Mouse (Mus musculus) ES-E14 (cell line): Measurements from ENCODE around the gene Sh3tc1. TPM values are rescaled to one million over a fixed set of nuclear protein-coding genes. Genes with fewer than 3 reads are reported as not detected.

Experiments
- DNase-seq: peaks from one replicate; pipeline ENCODE4 v3.0.0-alpha.2; 2013; ENCODE audit warnings: low read depth, low spot score
- H3K27ac ChIP-seq: 2 replicates; pipeline ENCODE4 v1.5.1; 2012; ENCODE audit warnings: low read depth, mild to moderate bottlenecking, low read length, moderate library complexity, mixed read lengths; ENCODE audit not compliant: poor library complexity, insufficient read depth, severe bottlenecking
- H3K36me3 ChIP-seq: 2 replicates; pipeline ENCODE4 v1.6.1; 2012; ENCODE audit warnings: mild to moderate bottlenecking, low read length, moderate library complexity, mixed read lengths; ENCODE audit not compliant: control insufficient read depth, poor library complexity, insufficient read depth, severe bottlenecking
- H3K4me1 ChIP-seq, 2 experiments: fragments of 150-350 bp in 1 of 2; sonication (generic) in 1 of 2; 2 replicates each; pipeline ENCODE4 v1.6.1; 2012; ENCODE audit warnings: low read length in 2 of 2, mild to moderate bottlenecking in 1 of 2, mixed read lengths in 1 of 2; ENCODE audit not compliant: control insufficient read depth in 2 of 2, insufficient read depth in 2 of 2, poor library complexity in 1 of 2
- H3K4me3 ChIP-seq, 2 experiments: fragments of 150-350 bp in 1 of 2; sonication (generic) in 1 of 2; 2 replicates each; pipeline ENCODE4 v1.5.1; 2012; ENCODE audit warnings: low read length in 2 of 2, low read depth in 1 of 2, mild to moderate bottlenecking in 1 of 2, mixed read lengths in 1 of 2; ENCODE audit not compliant: insufficient read depth in 1 of 2, poor library complexity in 1 of 2, severe bottlenecking in 1 of 2
- H3K9ac ChIP-seq: 2 replicates; pipeline ENCODE4 v1.6.1; 2012; ENCODE audit warnings: low read depth, mild to moderate bottlenecking, low read length, mixed read lengths; ENCODE audit not compliant: poor library complexity, insufficient read depth, severe bottlenecking
- H3K9me3 ChIP-seq: fragments of 150-350 bp; sonication (generic); 2 replicates; pipeline ENCODE4 v1.6.1; 2012; ENCODE audit warnings: low read depth, mild to moderate bottlenecking, low read length; ENCODE audit not compliant: control insufficient read depth, insufficient read depth
- CHD2 ChIP-seq: IDR thresholded peaks from 2 replicates; pipeline ENCODE4 v1.6.1; 2014; ENCODE audit warnings: mild to moderate bottlenecking, low read depth, low read length, inconsistent platforms
- HCFC1 ChIP-seq: IDR thresholded peaks from 2 replicates; pipeline ENCODE4 v1.6.1; 2012; ENCODE audit warnings: low read length, inconsistent platforms, borderline replicate concordance; ENCODE audit not compliant: insufficient read depth
- MAFK ChIP-seq: IDR thresholded peaks from 2 replicates; pipeline ENCODE4 v1.6.1; 2014; ENCODE audit warnings: mild to moderate bottlenecking, low read depth, low read length, inconsistent platforms; ENCODE audit not compliant: insufficient read depth
- ZC3H11A ChIP-seq: IDR thresholded peaks from 2 replicates; pipeline ENCODE4 v1.6.1; 2012; ENCODE audit warnings: low read depth, mild to moderate bottlenecking, inconsistent platforms, low read length, borderline replicate concordance
- ZNF384 ChIP-seq: IDR thresholded peaks from 2 replicates; pipeline ENCODE4 v1.6.1; 2012; ENCODE audit warnings: low read depth, low read length, inconsistent platforms
- in situ Hi-C, 2 experiments: fragments of 600-800 bp; cut with MboI; formaldehyde crosslinking; loops; one replicate each; pipeline ENCODE4 v1.15.1; 2025; ENCODE audit warnings: low sequenced_read_pairs in 2 of 2, inconsistent platforms in 1 of 2; ENCODE audit not compliant: unreplicated experiment in 2 of 2
- total RNA-seq: library from RNA; depleted of rRNA; stranded (reverse); fragments of 300-350 nt; gene quantifications from 2 replicates; pipeline ENCODE4 v1.2.3, GENCODE M21; 2012

Gene Sh3tc1
- total RNA-seq, 1 experiment, result 5.9 TPM

- Histone ChIP-seq H3K9ac (no peak overlapping the region), H3K27ac (no peak overlapping the region), H3K9me3 (no peaks in the 10 kb centered on the region), H3K4me1 (peaks cover 5 to 37% of the 10 kb centered on the region in 2 experiments; a peak in 3 of 4 replicates), H3K36me3 (no peaks in the 10 kb centered on the region), H3K4me3 (no peak overlapping the region)
- in situ Hi-C loops, result no loop called here
- DNase-seq, result no peak
- TF ChIP-seq CHD2 (no peak), ZNF384 (no peak), ZC3H11A (no peak), HCFC1 (no peak), MAFK (no peak)
Measured at GRCm38 (mm10) chr5:35737231-35737901, 2.4 kb downstream of the Sh3tc1 start.

DNA sequence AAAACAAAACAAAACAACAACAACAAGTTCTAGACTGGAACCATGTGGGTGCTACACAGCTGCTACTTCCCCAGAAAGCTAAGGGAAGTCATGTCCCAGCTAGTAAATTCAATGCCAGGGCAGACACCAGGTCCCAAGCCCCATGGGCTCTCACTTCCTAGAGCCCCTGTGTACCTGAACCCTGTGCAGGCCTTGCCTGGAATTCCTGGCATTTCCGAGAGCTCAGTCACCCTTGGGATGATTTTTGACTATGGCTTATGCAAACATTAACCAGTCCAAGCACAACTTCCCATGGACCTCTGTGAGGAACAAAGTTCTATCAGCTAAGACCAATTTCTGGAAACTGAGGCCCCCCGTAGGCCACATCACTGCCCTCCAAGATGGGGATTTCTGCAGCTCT is 6.3 kb downstream of the Sh3tc1 start:
- Histone ChIP-seq H3K36me3 (no peaks in the 10 kb centered on the region), H3K9me3 (no peaks in the 10 kb centered on the region), H3K9ac (no peak overlapping the region), H3K4me1 (peaks cover 4 to 12% of the 10 kb centered on the region in 2 experiments; a peak in 3 of 4 replicates), H3K4me3 (no peak overlapping the region), H3K27ac (no peak overlapping the region)
- no peak for DNase-seq
- in situ Hi-C loops, result no loop called here
- TF ChIP-seq ZC3H11A, result no peak
- no peak for TF ChIP-seq ZNF384

DNA sequence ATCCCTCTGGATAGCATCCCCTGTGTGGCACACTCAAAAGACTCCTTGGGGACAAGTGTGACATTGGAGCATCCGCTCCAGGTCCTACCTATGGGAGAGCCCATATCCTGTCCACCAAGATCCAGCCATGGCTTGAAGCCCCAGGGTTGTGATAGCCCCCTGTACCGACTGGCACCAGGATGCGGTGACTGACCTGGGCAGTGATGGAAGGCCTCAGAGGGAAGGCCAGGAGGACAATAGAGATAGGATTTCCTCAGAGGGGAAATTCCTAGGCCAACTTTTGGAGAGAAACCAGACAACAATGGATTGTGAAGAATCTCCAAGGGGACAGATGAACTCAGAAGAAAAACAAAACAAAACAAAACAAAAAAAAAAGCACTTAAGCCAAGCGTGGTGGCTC is 8.8 kb downstream of the Sh3tc1 start:
- no peaks in the 10 kb centered on the region for H3K9me3 ChIP-seq
- TF ChIP-seq MAFK (no peak), CHD2 (no peak), ZC3H11A (no peak), HCFC1 (no peak), ZNF384 (no peak)
- no peaks in the 10 kb centered on the region for H3K36me3 ChIP-seq
- no peak overlapping the region for H3K4me3 ChIP-seq
- in situ Hi-C loops, result no loop called here
- DNase-seq, result no peak
- H3K4me1 ChIP-seq, result peaks cover 4 to 13% of the 10 kb centered on the region in 2 experiments; a peak in 2 of 4 replicates
- H3K9ac ChIP-seq, result no peak overlapping the region
- H3K27ac ChIP-seq, result no peak overlapping the region

DNA sequence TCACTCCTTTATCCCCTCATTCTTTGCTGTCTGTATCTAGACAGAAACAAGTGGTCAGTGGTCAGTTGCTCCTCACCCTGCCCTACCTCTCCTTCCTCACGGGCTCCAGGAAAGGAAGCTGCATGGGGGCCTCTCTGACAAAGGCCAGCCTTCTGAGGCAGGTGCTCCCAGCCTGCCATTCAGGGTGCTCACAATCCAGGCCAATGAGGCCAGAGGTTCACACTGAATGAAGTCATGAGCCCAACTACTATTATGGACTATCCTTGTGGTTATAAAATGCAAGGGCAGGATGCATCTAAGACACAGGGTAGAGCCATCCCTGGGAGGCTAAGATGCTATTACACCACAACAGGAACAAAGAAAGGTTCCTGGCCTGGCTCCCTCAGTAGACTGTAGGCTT is 9.2 kb downstream of the Sh3tc1 start:
- H3K4me1 ChIP-seq, result peaks cover 4 to 13% of the 10 kb centered on the region in 2 experiments; a peak in 2 of 4 replicates
- H3K36me3 ChIP-seq, result no peaks in the 10 kb centered on the region
- DNase-seq, result no peak
- TF ChIP-seq ZNF384 (no peak), HCFC1 (no peak), MAFK (no peak), CHD2 (no peak), ZC3H11A (no peak)
- in situ Hi-C loops, result no loop called here
- no peak overlapping the region for H3K9ac ChIP-seq
- no peak overlapping the region for H3K27ac ChIP-seq
- H3K4me3 ChIP-seq, result no peak overlapping the region
- no peaks in the 10 kb centered on the region for H3K9me3 ChIP-seq

DNA sequence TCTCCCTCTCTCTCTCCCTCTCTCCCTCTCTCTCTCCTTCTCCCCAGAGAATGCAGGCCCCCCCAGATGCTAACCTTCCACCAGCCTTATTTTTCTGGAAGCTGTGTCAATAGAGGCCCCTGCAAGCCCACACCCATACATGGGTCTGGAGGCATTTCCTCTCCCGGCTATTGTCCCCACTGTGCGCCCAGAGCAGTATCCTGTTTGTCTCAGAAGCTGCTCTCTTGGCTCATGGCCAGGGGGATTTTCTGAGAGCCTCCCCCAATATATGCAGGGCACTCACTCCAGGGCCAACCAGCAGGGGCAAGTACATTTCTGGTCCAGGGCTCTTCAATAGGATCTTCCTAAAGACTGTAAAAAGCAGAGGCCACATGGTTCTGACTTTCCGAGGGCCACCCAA is 9.9 kb downstream of the Sh3tc1 start:
- Histone ChIP-seq H3K9me3 (no peaks in the 10 kb centered on the region), H3K27ac (no peak overlapping the region), H3K4me1 (peaks cover 4 to 13% of the 10 kb centered on the region in 2 experiments; a peak in 2 of 4 replicates), H3K9ac (no peak overlapping the region), H3K36me3 (no peaks in the 10 kb centered on the region), H3K4me3 (no peak overlapping the region)
- in situ Hi-C loops, result no loop called here
- DNase-seq, result no peak
- TF ChIP-seq ZNF384 (no peak), HCFC1 (no peak), CHD2 (no peak), ZC3H11A (no peak), MAFK (no peak)
